Mouse (Mus musculus): ENCODE results near the gene Rpl27a. TPM values are rescaled to one million over a fixed set of nuclear protein-coding genes. Genes with fewer than 3 reads are reported as not detected.

The Rpl27a gene
- polyA plus RNA-seq (2017; shearing (Covaris generic)), result 100 to 1,000 TPM; 100 to 170 TPM

GRCm38 (mm10) chr7:109518838-109519696, at the start of gene Rpl27a:
Gene Rpl27a (plus strand): TSS chr7:109519147.

GRCm38 (mm10) chr7:109508034-109508433, 10.9 kb upstream of the Rpl27a start, which contains the start of gene Trim66:
Gene Trim66 (minus strand): TSS chr7:109508134.

Other genes with a start within 250 kb of the Rpl27a start
- gene Stk33, start 80.1 kb upstream of the Rpl27a start, polyA plus RNA-seq (2017; shearing (Covaris generic)), result under 1 TPM in 1 of 2 experiments, not detected in 1; 0.18 TPM
- under 1 TPM in 1 of 2 experiments, not detected in 1; 0.34 TPM for gene Trim66, start 11.0 kb upstream of the Rpl27a start, polyA plus RNA-seq (2017; shearing (Covaris generic))
- gene St5, start 184.5 kb downstream of the Rpl27a start, polyA plus RNA-seq (2017; shearing (Covaris generic)), result under 1 TPM; 0.12 to 0.81 TPM
- gene Akip1, start 184.5 kb downstream of the Rpl27a start, polyA plus RNA-seq (2017; shearing (Covaris generic)), result 10 to 100 TPM; 33.9 to 34.2 TPM
- under 1 TPM in 1 of 2 experiments, not detected in 1; 0.25 TPM for gene BC051019, start 204.7 kb downstream of the Rpl27a start, polyA plus RNA-seq (2017; shearing (Covaris generic))
- under 1 TPM in 1 of 2 experiments, not detected in 1; 0.31 TPM for gene Ascl3, start 212.6 kb downstream of the Rpl27a start, polyA plus RNA-seq (2017; shearing (Covaris generic))
- gene Tmem9b, start 233.7 kb downstream of the Rpl27a start, polyA plus RNA-seq (2017; shearing (Covaris generic)), result 100 to 1,000 TPM; 139 to 171 TPM

All from activated CD4-positive, CD25-positive, alpha-beta regulatory T cell (primary cell).